In the genomic region with DNA sequence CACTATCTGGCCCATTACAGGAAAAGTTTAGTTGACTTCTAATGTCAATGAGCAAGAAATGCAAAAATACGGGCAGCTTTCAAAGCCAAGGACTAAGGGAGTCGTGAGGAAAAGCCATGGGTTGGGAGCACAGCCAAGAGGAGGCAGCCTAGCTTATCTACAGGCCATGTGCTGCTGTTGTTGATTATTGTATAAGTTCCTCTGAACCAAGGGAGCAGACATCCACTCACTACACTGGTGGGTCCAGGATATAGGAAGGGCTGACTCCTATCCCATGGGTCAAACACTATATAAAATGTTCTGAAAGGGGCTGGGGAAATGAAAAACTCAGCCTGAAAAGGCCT, we compare ENCODE assay signal across 10 mouse cellular contexts. TPM values are rescaled to one million over a fixed set of nuclear protein-coding genes. Genes with fewer than 3 reads are reported as not detected.
DNase-seq lines count a peak whose midpoint lies in the region; ATAC-seq lines count a peak whose summit lies in the region.
"Had no signal": no experiment of that assay in that cellular context is flagged by ENCODE, and none has a peak within 500 bp of the region (broad histone marks: within the 10 kb centered on the region; RNA-seq: fewer than 3 reads in every experiment).

No protein-coding gene starts in this region.

- H3K4me2 ChIP-seq in embryonic facial prominence, embryonic 15.5 days (replicated peaks) = no peak overlapping the region
- no peak overlapping the region for H3K4me2 ChIP-seq in limb, embryonic 15.5 days
- no peak overlapping the region for H3K4me2 ChIP-seq in liver, embryonic 15.5 days
- H3K4me2 ChIP-seq: hindbrain, embryonic 15.5 days had no signal

- H3K27ac ChIP-seq in embryonic facial prominence, embryonic 15.5 days (replicated peaks) = 0 out of 2 replicates have a peak overlapping the region, but pooled peaks have one; percentile 34
- H3K27ac ChIP-seq in embryonic facial prominence, embryonic 10.5 days (replicated peaks) = no peak overlapping the region
- H3K27ac ChIP-seq in limb, embryonic 15.5 days = peak overlapping the region; percentile 58
- no peak overlapping the region for H3K27ac ChIP-seq in limb, embryonic 10.5 days
- H3K27ac ChIP-seq in liver, embryonic 15.5 days (replicated peaks) = 0 out of 2 replicates have a peak overlapping the region, but pooled peaks have one; percentile 38

- no peak overlapping the region for H3K4me3 ChIP-seq in embryonic facial prominence, embryonic 15.5 days (replicated peaks)
- H3K4me3 ChIP-seq in embryonic facial prominence, embryonic 10.5 days = no peak overlapping the region
- H3K4me3 ChIP-seq in limb, embryonic 15.5 days = no peak overlapping the region
- no peak overlapping the region for H3K4me3 ChIP-seq in limb, embryonic 10.5 days
- no peak overlapping the region for H3K4me3 ChIP-seq in liver, embryonic 15.5 days (replicated peaks)
- H3K4me3 ChIP-seq: hindbrain, embryonic 15.5 days had no signal

- H3K9me3 ChIP-seq in embryonic facial prominence, embryonic 15.5 days (replicated peaks) = no peaks in the 10 kb centered on the region
- H3K9me3 ChIP-seq in embryonic facial prominence, embryonic 10.5 days = no peaks in the 10 kb centered on the region
- H3K9me3 ChIP-seq in limb, embryonic 15.5 days = no peaks in the 10 kb centered on the region
- H3K9me3 ChIP-seq in limb, embryonic 10.5 days (replicated peaks) = no peaks in the 10 kb centered on the region
- no peaks in the 10 kb centered on the region for H3K9me3 ChIP-seq in liver, embryonic 15.5 days (replicated peaks)
- H3K9me3 ChIP-seq: hindbrain, embryonic 15.5 days had no signal

- ATAC-seq in embryonic facial prominence, embryonic 15.5 days (ENCODE audit: insufficient number of reproducible peaks, low FRiP score, low TSS enrichment, low read depth) = no peak
- ATAC-seq in limb, embryonic 15.5 days (ENCODE audit: insufficient number of reproducible peaks, low FRiP score, low TSS enrichment, low read depth) = no peak
- ATAC-seq in liver, embryonic 15.5 days (ENCODE audit: insufficient read depth) = 0 out of 2 replicates have a peak, but pooled peaks have one; percentile 40

- H3K27me3 ChIP-seq in embryonic facial prominence, embryonic 15.5 days = no peaks in the 10 kb centered on the region
- no peaks in the 10 kb centered on the region for H3K27me3 ChIP-seq in embryonic facial prominence, embryonic 10.5 days (replicated peaks; ENCODE audit: low read depth, poor library complexity, severe bottlenecking)
- no peaks in the 10 kb centered on the region for H3K27me3 ChIP-seq in limb, embryonic 15.5 days
- H3K27me3 ChIP-seq in limb, embryonic 10.5 days (ENCODE audit: low read depth, poor library complexity, severe bottlenecking) = no peaks in the 10 kb centered on the region
- no peaks in the 10 kb centered on the region for H3K27me3 ChIP-seq in liver, embryonic 15.5 days
- H3K27me3 ChIP-seq: hindbrain, embryonic 15.5 days had no signal

- 51% methylated on average over 2 of the region's 2 CpGs for WGBS in embryonic facial prominence, embryonic 15.5 days
- WGBS in embryonic facial prominence, embryonic 10.5 days = 87% methylated on average over 2 of the region's 2 CpGs
- 65% methylated on average over 2 of the region's 2 CpGs for WGBS in limb, embryonic 15.5 days
- WGBS in limb, embryonic 10.5 days = 92% methylated on average over 2 of the region's 2 CpGs
- WGBS in liver, embryonic 15.5 days (ENCODE audit: insufficient replicate concordance) = 20% methylated on average over 2 of the region's 2 CpGs

- DNase-seq in embryonic facial prominence, embryonic 10.5 days (ENCODE audit: low spot score) = no peak
- DNase-seq in limb, embryonic 10.5 days (ENCODE audit: low spot score) = no peak
- peak; percentile 72 to 76 for DNase-seq in adrenal gland, postnatal 36 days
- DNase-seq in natural killer cell, adult 2 months (ENCODE audit: low spot score in 2 of 2) = no peak
- no peak for DNase-seq in frontal cortex, postnatal 14 days (ENCODE audit: low spot score in 2 of 2)

- no peak overlapping the region for H3K9ac ChIP-seq in embryonic facial prominence, embryonic 15.5 days
- H3K9ac ChIP-seq in limb, embryonic 15.5 days = no peak overlapping the region
- no peak overlapping the region for H3K9ac ChIP-seq in liver, embryonic 15.5 days
- H3K9ac ChIP-seq: hindbrain, embryonic 15.5 days had no signal

- peaks cover 28% of the 10 kb centered on the region for H3K4me1 ChIP-seq in embryonic facial prominence, embryonic 15.5 days
- H3K4me1 ChIP-seq in embryonic facial prominence, embryonic 10.5 days = peaks cover 5% of the 10 kb centered on the region; the same call in 1 of the 2 replicates
- H3K4me1 ChIP-seq in limb, embryonic 15.5 days = peaks cover 44% of the 10 kb centered on the region
- peaks cover 4% of the 10 kb centered on the region; the same call in 1 of the 2 replicates for H3K4me1 ChIP-seq in limb, embryonic 10.5 days
- H3K4me1 ChIP-seq in liver, embryonic 15.5 days (replicated peaks) = peaks cover 77% of the 10 kb centered on the region

- no peaks in the 10 kb centered on the region for H3K36me3 ChIP-seq in embryonic facial prominence, embryonic 15.5 days
- peaks cover 3% of the 10 kb centered on the region for H3K36me3 ChIP-seq in embryonic facial prominence, embryonic 10.5 days (replicated peaks)
- H3K36me3 ChIP-seq in limb, embryonic 15.5 days = peaks cover 2% of the 10 kb centered on the region; the same call in 1 of the 2 replicates
- peaks cover 14% of the 10 kb centered on the region for H3K36me3 ChIP-seq in limb, embryonic 10.5 days
- no peaks in the 10 kb centered on the region; the same call in 1 of the 2 replicates for H3K36me3 ChIP-seq in liver, embryonic 15.5 days (replicated peaks)

RNA-seq across cellular contexts. Expression of gene Zfp787, which starts 8.8 kb away (rescaled TPM):
- polyA plus RNA-seq in embryonic facial prominence, embryonic 15.5 days (2015; fragmentation: Nextera tagmentation; extraction: Ambion mirVana) = 26.4 and 27.2 TPM in 2 replicates
- 23.5 and 26.1 TPM in 2 replicates for polyA plus RNA-seq in embryonic facial prominence, embryonic 10.5 days (2016; fragmentation: Nextera tagmentation; extraction: Ambion mirVana)
- 18.8 and 19.8 TPM in 2 replicates for polyA plus RNA-seq in limb, embryonic 15.5 days (2015; fragmentation: Nextera tagmentation; extraction: Ambion mirVana)
- 29.8 and 32.4 TPM in 2 replicates for polyA plus RNA-seq in limb, embryonic 10.5 days (2016; fragmentation: Nextera tagmentation; extraction: Ambion mirVana)
- total RNA-seq in adrenal gland, postnatal 36 days (2021) = 10 to 100 TPM; 35.1 to 50.9 TPM
- polyA plus RNA-seq in liver, embryonic 15.5 days (2015; fragmentation: Nextera tagmentation; extraction: Ambion mirVana) = 9.8 and 10.1 TPM in 2 replicates

RNA-seq across cellular contexts. Expression of gene Zfp444, which starts 25.1 kb away (rescaled TPM):
- 60.3 and 61.5 TPM in 2 replicates for polyA plus RNA-seq in embryonic facial prominence, embryonic 15.5 days (2015; fragmentation: Nextera tagmentation; extraction: Ambion mirVana)
- 85.1 and 86.3 TPM in 2 replicates for polyA plus RNA-seq in embryonic facial prominence, embryonic 10.5 days (2016; fragmentation: Nextera tagmentation; extraction: Ambion mirVana)
- 52.8 and 55.9 TPM in 2 replicates for polyA plus RNA-seq in limb, embryonic 15.5 days (2015; fragmentation: Nextera tagmentation; extraction: Ambion mirVana)
- polyA plus RNA-seq in limb, embryonic 10.5 days (2016; fragmentation: Nextera tagmentation; extraction: Ambion mirVana) = 85.6 and 88.3 TPM in 2 replicates
- total RNA-seq in adrenal gland, postnatal 36 days (2021) = 10 to 100 TPM; 26.4 to 35.9 TPM
- 18.2 and 22.2 TPM in 2 replicates for polyA plus RNA-seq in liver, embryonic 15.5 days (2015; fragmentation: Nextera tagmentation; extraction: Ambion mirVana)

RNA-seq across cellular contexts. Expression of gene Galp, which starts 49.9 kb away (rescaled TPM):
- not detected in 2 replicates for polyA plus RNA-seq in embryonic facial prominence, embryonic 15.5 days (2015; fragmentation: Nextera tagmentation; extraction: Ambion mirVana)
- not detected in 2 replicates for polyA plus RNA-seq in embryonic facial prominence, embryonic 10.5 days (2016; fragmentation: Nextera tagmentation; extraction: Ambion mirVana)
- polyA plus RNA-seq in limb, embryonic 15.5 days (2015; fragmentation: Nextera tagmentation; extraction: Ambion mirVana) = not detected in 2 replicates
- not detected in 2 replicates for polyA plus RNA-seq in limb, embryonic 10.5 days (2016; fragmentation: Nextera tagmentation; extraction: Ambion mirVana)
- total RNA-seq in adrenal gland, postnatal 36 days (2021) = not detected
- polyA plus RNA-seq in liver, embryonic 15.5 days (2015; fragmentation: Nextera tagmentation; extraction: Ambion mirVana) = not detected in 2 replicates
- total RNA-seq: layer of hippocampus, postnatal 14 days had no signal
- polyA plus RNA-seq: hindbrain, embryonic 15.5 days had no signal

Comparison
In these comparisons a context has a peak if more than half of its experiments do, and no peak if none do; other contexts are left out.
1. H3K27ac ChIP-seq: peak in embryonic facial prominence, embryonic 15.5 days (single experiment), limb, embryonic 15.5 days (single experiment) and liver, embryonic 15.5 days (single experiment); none in embryonic facial prominence, embryonic 10.5 days (single experiment) and limb, embryonic 10.5 days (single experiment).
2. DNase-seq: peak in adrenal gland, postnatal 36 days (2 of 2); none in embryonic facial prominence, embryonic 10.5 days (single experiment), limb, embryonic 10.5 days (single experiment), natural killer cell, adult 2 months (0 of 2) and frontal cortex, postnatal 14 days (0 of 2).